Mouse (Mus musculus) ovary, postnatal 14 days (tissue): ENCODE measurements around the gene Ncbp2.

Experiments
- DNase-seq: peaks from one replicate; pipeline ENCODE4 v3.0.0; 2022; ENCODE audit warnings: low spot score

Ncbp2 gene

GRCm38 (mm10) chr16:31948345-31948774, at the start of gene Ncbp2, which contains the start of gene 0610012G03Rik:
TSS of gene Ncbp2 (plus strand) at chr16:31948513.
TSS of gene 0610012G03Rik (minus strand) at chr16:31948494.
- peak; percentile 94 for DNase-seq

GRCm38 (mm10) chr16:31898546-31899326, 49.6 kb upstream of the Ncbp2 start:
- DNase-seq, result no peak

GRCm38 (mm10) chr16:31901886-31902285, 46.4 kb upstream of the Ncbp2 start:
- DNase-seq, result no peak

GRCm38 (mm10) chr16:31903239-31903638, 45.1 kb upstream of the Ncbp2 start:
- no peak for DNase-seq

- DNase-seq, result no peak
These were observed 43.0 kb upstream of the Ncbp2 start for GRCm38 (mm10) chr16:31905331-31905730.

- no peak for DNase-seq
These were observed 42.2 kb upstream of the Ncbp2 start for GRCm38 (mm10) chr16:31905891-31906825.

GRCm38 (mm10) chr16:31906896-31907295, 41.4 kb upstream of the Ncbp2 start:
- no peak for DNase-seq

GRCm38 (mm10) chr16:31908959-31909358, 39.4 kb upstream of the Ncbp2 start:
- no peak for DNase-seq

- DNase-seq, result no peak
These were observed 37.9 kb upstream of the Ncbp2 start for GRCm38 (mm10) chr16:31910281-31910847.

GRCm38 (mm10) chr16:31917776-31918175, 30.5 kb upstream of the Ncbp2 start:
- DNase-seq, result no peak

GRCm38 (mm10) chr16:31918248-31918724, 30.0 kb upstream of the Ncbp2 start:
- DNase-seq, result peak; percentile 67

- DNase-seq, result no peak
These were observed 23.9 kb upstream of the Ncbp2 start for GRCm38 (mm10) chr16:31924368-31924767.

- DNase-seq, result no peak
These were observed 22.2 kb upstream of the Ncbp2 start for GRCm38 (mm10) chr16:31926091-31926490.

- DNase-seq, result no peak
These were observed 21.6 kb upstream of the Ncbp2 start for GRCm38 (mm10) chr16:31926547-31927182.

GRCm38 (mm10) chr16:31927412-31927811, 20.9 kb upstream of the Ncbp2 start:
- no peak for DNase-seq

- DNase-seq, result no peak
These were observed 17.0 kb upstream of the Ncbp2 start for GRCm38 (mm10) chr16:31931330-31931729.

- DNase-seq, result no peak
These were observed 16.1 kb upstream of the Ncbp2 start for GRCm38 (mm10) chr16:31932255-31932654.

GRCm38 (mm10) chr16:31932840-31933697, 15.2 kb upstream of the Ncbp2 start:
- peak; percentile 73 for DNase-seq

GRCm38 (mm10) chr16:31933751-31934549, 14.4 kb upstream of the Ncbp2 start, which contains the start of gene Pigz:
TSS of gene Pigz (plus strand) at chr16:31933851.
- DNase-seq, result no peak

GRCm38 (mm10) chr16:31934550-31935010, 13.7 kb upstream of the Ncbp2 start:
- DNase-seq, result no peak
